Mouse (Mus musculus): Measurements from ENCODE around the gene Olfr1426.
A peak's percentile ranks its signal among the peaks of the same experiment; 100 is the strongest.
"Not testable (repeated sequence)": the region's sequence is repeated elsewhere in the genome, so short reads cannot be mapped to it uniquely, and the experiment has no call there.

The Olfr1426 gene

DNA sequence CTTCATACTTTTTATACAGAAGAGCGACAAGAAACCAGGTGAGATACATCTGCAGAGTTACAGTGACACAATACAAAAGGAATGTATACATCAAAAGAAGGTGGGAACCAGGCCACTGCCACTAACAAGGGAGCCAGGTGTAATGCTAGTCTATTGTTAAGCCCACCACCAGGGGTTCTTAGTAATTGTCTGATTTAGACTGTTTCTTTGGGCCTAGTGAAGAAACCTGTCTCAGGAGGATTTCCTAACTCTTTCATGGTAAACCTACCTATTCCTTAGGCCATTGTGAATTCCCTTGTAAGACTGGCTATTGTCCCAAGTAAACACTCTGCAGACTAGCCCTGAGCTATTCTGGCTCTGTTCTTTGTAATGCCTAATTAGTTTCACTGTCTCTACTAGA, 22.3 kb downstream of the Olfr1426 start:
- H3K4me3 ChIP-seq (replicated peaks; ENCODE audit: low read length) = not testable (repeated sequence)

DNA sequence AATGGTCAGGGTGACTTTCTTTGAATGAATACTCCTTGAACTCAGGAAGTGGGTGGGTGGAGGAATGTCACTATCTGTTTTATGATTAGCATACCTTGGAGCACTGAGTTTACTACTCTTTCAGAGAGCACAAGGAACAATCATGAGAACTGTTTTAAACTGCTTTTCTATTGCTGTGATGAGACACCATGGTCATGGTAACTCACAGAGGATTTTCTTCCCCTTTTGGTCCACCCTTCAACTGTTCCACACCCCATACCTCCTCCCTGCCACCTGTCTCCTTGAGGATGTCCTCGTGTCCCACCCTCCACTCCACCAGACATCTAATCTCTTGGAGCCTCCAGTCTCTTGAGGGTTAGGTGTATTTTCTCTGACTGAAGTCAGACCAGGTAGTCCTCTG, 24.0 kb downstream of the Olfr1426 start:
- not testable (repeated sequence) for H3K4me1 ChIP-seq (replicated peaks; ENCODE audit: low read depth, low read length); H3K4me3 ChIP-seq (replicated peaks; ENCODE audit: low read length); H3K27me3 ChIP-seq (ENCODE audit: insufficient read depth, low read length); H3K36me3 ChIP-seq (ENCODE audit: insufficient read depth, low read length)
- H3K9me3 ChIP-seq (ENCODE audit: low read length) = peaks cover 32% of the 10 kb centered on the region

More for the DNA sequence above, 22.3 kb downstream of the Olfr1426 start:
- not testable (repeated sequence) for H3K27me3 ChIP-seq (ENCODE audit: insufficient read depth, low read length); H3K4me1 ChIP-seq (replicated peaks; ENCODE audit: low read depth, low read length); H3K36me3 ChIP-seq (ENCODE audit: insufficient read depth, low read length)
- TF ChIP-seq NANOG (IDR thresholded peaks at IDR 0.05; ENCODE audit: borderline replicate concordance, low read length) = peak; percentile 52
- peaks cover 32% of the 10 kb centered on the region for H3K9me3 ChIP-seq (ENCODE audit: low read length)

DNA sequence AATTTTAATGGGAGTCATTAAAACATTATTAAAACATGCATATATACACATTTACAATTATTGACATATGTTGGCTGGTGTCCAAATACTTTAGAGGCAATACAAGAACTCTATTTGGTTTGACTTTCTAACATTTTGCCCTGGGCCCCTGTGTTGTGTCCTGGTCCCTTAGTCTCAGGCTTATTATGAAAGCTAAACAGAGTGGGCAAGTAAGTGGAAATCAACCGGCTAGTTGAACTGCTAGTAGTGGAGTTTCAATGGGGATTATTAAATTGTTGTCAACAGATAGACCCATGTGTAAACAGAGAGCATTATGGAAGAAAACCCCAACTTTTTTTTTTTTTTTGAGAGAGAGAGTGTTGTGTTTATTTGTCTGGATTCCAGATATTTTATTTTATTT, 29.2 kb downstream of the Olfr1426 start, which contains the start of gene Olfr1424:
Gene Olfr1424, minus strand, starts transcription at position 101 of the 400 bp plus-strand sequence.
- not testable (repeated sequence) for H3K27me3 ChIP-seq (ENCODE audit: insufficient read depth, low read length); H3K4me3 ChIP-seq (replicated peaks; ENCODE audit: low read length); H3K4me1 ChIP-seq (replicated peaks; ENCODE audit: low read depth, low read length); H3K36me3 ChIP-seq (ENCODE audit: insufficient read depth, low read length)
- peaks cover 13% of the 10 kb centered on the region; the same call in 1 of the 2 replicates for H3K9me3 ChIP-seq (ENCODE audit: low read length)

DNA sequence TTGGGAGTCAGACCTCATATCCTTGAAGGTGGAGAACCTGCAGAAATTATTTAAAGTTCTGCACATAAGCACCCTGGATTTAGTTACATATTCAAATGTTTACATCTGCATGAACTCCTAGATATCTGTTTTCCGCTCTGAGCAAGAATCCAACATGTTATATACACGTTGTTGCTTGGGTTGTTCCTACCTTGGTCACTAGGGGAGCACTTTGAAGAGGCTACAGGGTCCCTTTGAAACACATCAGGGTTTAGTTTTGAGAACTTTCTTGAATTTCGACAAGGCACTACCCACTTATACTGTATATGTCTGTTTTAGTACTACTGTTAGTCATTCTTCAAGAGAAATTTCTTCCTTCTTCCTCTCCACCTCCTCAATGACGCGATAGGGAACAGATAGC, 48.6 kb downstream of the Olfr1426 start:
- Histone ChIP-seq H3K4me1 (replicated peaks; ENCODE audit: low read depth, low read length) (no peaks in the 10 kb centered on the region), H3K9me3 (ENCODE audit: low read length) (no peaks in the 10 kb centered on the region), H3K4me3 (replicated peaks; ENCODE audit: low read length) (no peak overlapping the region), H3K36me3 (ENCODE audit: insufficient read depth, low read length) (no peaks in the 10 kb centered on the region), H3K27me3 (ENCODE audit: insufficient read depth, low read length) (no peaks in the 10 kb centered on the region)
- TF ChIP-seq CTCF (conservative IDR thresholded peaks at IDR 0.05; ENCODE audit: low read length) (peak; percentile 56), NANOG (IDR thresholded peaks at IDR 0.05; ENCODE audit: borderline replicate concordance, low read length) (no peak)

DNA sequence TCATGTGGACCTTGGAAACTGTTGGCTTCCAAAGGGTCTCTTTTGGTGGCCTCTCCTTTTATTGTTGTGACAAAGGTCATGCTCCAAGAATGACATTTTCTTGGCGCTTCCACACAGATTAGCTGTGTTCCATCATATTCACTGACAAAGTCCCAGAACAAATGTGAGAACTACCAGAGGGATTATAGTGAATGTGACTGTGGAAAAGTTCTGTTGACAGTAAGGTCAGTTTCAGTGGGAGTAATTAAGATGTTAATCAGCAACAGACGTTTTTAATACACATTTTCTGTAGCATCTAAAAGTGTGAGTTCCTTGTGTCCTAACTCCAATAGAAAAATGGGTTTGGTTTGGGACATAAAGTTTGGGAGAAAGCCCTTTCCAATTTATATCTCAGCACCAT, 50.6 kb downstream of the Olfr1426 start, which contains the start of gene Olfr1423:
Gene Olfr1423, minus strand, starts transcription at position 101 of the 400 bp plus-strand sequence.
- Histone ChIP-seq H3K4me1 (replicated peaks; ENCODE audit: low read depth, low read length) (no peaks in the 10 kb centered on the region), H3K36me3 (ENCODE audit: insufficient read depth, low read length) (no peaks in the 10 kb centered on the region), H3K9me3 (ENCODE audit: low read length) (no peaks in the 10 kb centered on the region), H3K4me3 (replicated peaks; ENCODE audit: low read length) (no peak within 1 kb of the TSS), H3K27me3 (ENCODE audit: insufficient read depth, low read length) (no peaks in the 10 kb centered on the region)
- TF ChIP-seq POU5F1 (IDR thresholded peaks at IDR 0.05; ENCODE audit: borderline replicate concordance, low read length) (no peak), CTCF (conservative IDR thresholded peaks at IDR 0.05; ENCODE audit: low read length) (no peak), NANOG (IDR thresholded peaks at IDR 0.05; ENCODE audit: borderline replicate concordance, low read length) (no peak)

DNA sequence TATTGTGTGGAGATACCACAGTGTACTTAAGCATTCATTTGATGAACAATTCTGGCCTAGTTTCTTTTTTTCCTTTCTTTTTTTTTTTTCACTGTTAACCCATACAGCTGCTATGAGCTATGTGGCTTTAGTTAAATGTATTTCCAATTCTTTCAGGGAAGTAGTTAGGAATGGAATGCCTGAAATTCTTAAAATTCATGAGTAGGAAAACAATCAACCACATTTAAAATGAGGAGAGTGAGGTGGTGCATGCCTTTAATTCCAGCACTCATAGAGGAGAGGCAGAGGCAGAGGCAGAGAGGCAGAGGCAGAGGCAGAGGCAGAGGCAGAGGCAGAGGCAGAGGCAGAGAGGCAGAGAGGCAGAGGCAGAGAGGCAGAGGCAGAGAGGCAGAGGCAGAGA, 54.1 kb downstream of the Olfr1426 start:
- H3K4me3 ChIP-seq (replicated peaks; ENCODE audit: low read length) = no peak overlapping the region
- TF ChIP-seq NANOG (IDR thresholded peaks at IDR 0.05; ENCODE audit: borderline replicate concordance, low read length) (no peak), CTCF (conservative IDR thresholded peaks at IDR 0.05; ENCODE audit: low read length) (no peak), POU5F1 (IDR thresholded peaks at IDR 0.05; ENCODE audit: borderline replicate concordance, low read length) (no peak)
- H3K27me3 ChIP-seq (ENCODE audit: insufficient read depth, low read length) = no peaks in the 10 kb centered on the region
- H3K36me3 ChIP-seq (ENCODE audit: insufficient read depth, low read length) = no peaks in the 10 kb centered on the region
- peaks cover 5% of the 10 kb centered on the region for H3K9me3 ChIP-seq (ENCODE audit: low read length)
- H3K4me1 ChIP-seq (replicated peaks; ENCODE audit: low read depth, low read length) = no peaks in the 10 kb centered on the region

Measured in E14TG2a.4 (cell line).